Comparison of ENCODE assay signal across 8 mouse cellular contexts in the genomic region with DNA sequence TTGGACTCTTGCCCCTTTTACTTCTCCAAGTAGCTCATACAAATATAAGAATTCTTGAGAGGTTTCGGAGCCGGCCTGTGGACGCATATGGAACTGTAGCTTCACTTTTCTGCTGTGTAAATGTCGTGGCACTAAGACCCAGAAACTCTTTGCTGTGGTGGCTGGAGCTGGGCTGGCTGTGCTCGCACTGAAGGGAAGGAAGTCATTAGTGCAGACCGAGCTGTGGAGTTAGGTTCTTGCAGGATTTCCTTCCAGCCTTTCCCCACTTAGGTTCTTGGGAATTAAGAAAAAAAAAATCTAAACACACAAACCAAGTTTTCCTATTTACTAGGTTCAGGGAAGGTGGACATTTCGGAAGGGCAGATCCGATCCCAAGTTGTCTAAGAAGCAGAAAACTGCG.
DNase-seq lines count a peak whose midpoint lies in the region; ATAC-seq lines count a peak whose summit lies in the region.

No protein-coding gene starts in this region.

- peak overlapping the region; percentile 70 for H3K4me3 ChIP-seq in embryonic facial prominence, embryonic 11.5 days (ENCODE audit: low read depth, low read length)
- H3K4me3 ChIP-seq in intestine, embryonic 15.5 days (replicated peaks): peak overlapping the region; percentile 75

- no peaks in the 10 kb centered on the region for H3K36me3 ChIP-seq in embryonic facial prominence, embryonic 11.5 days (replicated peaks; ENCODE audit: control insufficient read depth, insufficient read depth, low read depth, low read length)
- H3K36me3 ChIP-seq in intestine, embryonic 15.5 days: no peaks in the 10 kb centered on the region

- no peaks in the 10 kb centered on the region for H3K27me3 ChIP-seq in embryonic facial prominence, embryonic 11.5 days (ENCODE audit: control insufficient read depth, insufficient read depth, low read length)
- H3K27me3 ChIP-seq in intestine, embryonic 15.5 days (replicated peaks): no peaks in the 10 kb centered on the region

- peak; percentile 82 for DNase-seq in adrenal gland, postnatal 10 days
- DNase-seq in embryonic facial prominence, embryonic 11.5 days (ENCODE audit: low spot score): peak; percentile 91
- DNase-seq in left cerebral cortex, postnatal 25 days (ENCODE audit: low spot score in 2 of 2): peak; percentile 71 to 88
- DNase-seq in right cerebral cortex, adult 2 months (ENCODE audit: low spot score in 2 of 2): peak; percentile 72 to 73
- peak; percentile 27 for DNase-seq in urinary bladder, postnatal 10 days (ENCODE audit: low spot score)

- peak overlapping the region; percentile 96 for H3K4me2 ChIP-seq in embryonic facial prominence, embryonic 11.5 days (ENCODE audit: low read depth, low read length)
- peak overlapping the region; percentile 96 for H3K4me2 ChIP-seq in intestine, embryonic 15.5 days (replicated peaks)

- no peaks in the 10 kb centered on the region for H3K9me3 ChIP-seq in embryonic facial prominence, embryonic 11.5 days (replicated peaks; ENCODE audit: control insufficient read depth, low read length)
- H3K9me3 ChIP-seq in intestine, embryonic 15.5 days: no peaks in the 10 kb centered on the region

- H3K9ac ChIP-seq in embryonic facial prominence, embryonic 11.5 days (replicated peaks; ENCODE audit: low read length): no peak overlapping the region; the same call in 1 of the 2 replicates
- peak overlapping the region; percentile 81 for H3K9ac ChIP-seq in intestine, embryonic 15.5 days

- 1% methylated on average over 9 of the region's 9 CpGs for WGBS in embryonic facial prominence, embryonic 11.5 days
- WGBS in intestine, embryonic 15.5 days: 2% methylated on average over 9 of the region's 9 CpGs

- intact Hi-C loops in left cerebral cortex, postnatal 25 days (cut with DNase I): loop anchor here (5.0 kb wide), 1 partner anchor 284 kb away; no protein-coding TSS in a partner anchor

- ATAC-seq in embryonic facial prominence, embryonic 11.5 days (replicated peaks; ENCODE audit: insufficient number of reproducible peaks, low FRiP score, low TSS enrichment, low read depth): peak; percentile 82
- peak; percentile 74 for ATAC-seq in granulocyte monocyte progenitor cell, adult 5-6 weeks (replicated peaks; ENCODE audit: poor library complexity, severe bottlenecking)
- peak; percentile 84 for ATAC-seq in intestine, embryonic 15.5 days
- peak; percentile 83 for ATAC-seq in megakaryocyte progenitor cell, adult 5-6 weeks (replicated peaks; ENCODE audit: poor library complexity)

- peaks cover 4% of the 10 kb centered on the region; the same call in 1 of the 2 replicates for H3K4me1 ChIP-seq in embryonic facial prominence, embryonic 11.5 days (ENCODE audit: control insufficient read depth, insufficient read depth, low read length)
- H3K4me1 ChIP-seq in intestine, embryonic 15.5 days (replicated peaks): no peaks in the 10 kb centered on the region; the same call in 1 of the 2 replicates

- peak overlapping the region; percentile 86 for H3K27ac ChIP-seq in embryonic facial prominence, embryonic 11.5 days (replicated peaks; ENCODE audit: low read depth, low read length)
- H3K27ac ChIP-seq in intestine, embryonic 15.5 days: peak overlapping the region; percentile 88

Comparison
In these comparisons a context has a peak if more than half of its experiments do, and no peak if none do; other contexts are left out.
1. Peak in every context shown above with its lines: DNase-seq, ATAC-seq, H3K4me3 ChIP-seq and H3K27ac ChIP-seq.
2. DNase-seq: peak in every context shown above with its lines; median percentile 91 in embryonic facial prominence, embryonic 11.5 days; 82 in adrenal gland, postnatal 10 days; 80 in left cerebral cortex, postnatal 25 days; 72 in right cerebral cortex, adult 2 months; 27 in urinary bladder, postnatal 10 days.